Comparison of ENCODE assay signal across 8 mouse cellular contexts in the genomic region with DNA sequence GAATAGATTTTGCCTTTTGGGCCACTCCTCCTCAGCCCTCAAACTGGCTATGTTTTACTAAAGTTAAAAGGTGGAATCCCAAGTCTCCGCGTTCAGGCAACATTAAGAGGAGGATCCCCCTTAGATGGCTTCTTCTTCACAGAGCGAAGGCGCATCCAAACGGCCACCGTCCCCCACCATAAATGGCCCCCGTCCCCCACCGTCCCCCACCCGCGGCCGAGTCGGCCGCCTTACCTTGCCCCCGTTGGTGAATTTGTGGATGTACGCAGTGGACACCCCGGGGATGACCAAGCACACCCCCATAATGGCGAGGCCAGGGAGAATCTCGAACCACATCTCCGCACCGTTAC. TPM values are rescaled to one million over a fixed set of nuclear protein-coding genes. Genes with fewer than 3 reads are reported as not detected.
A peak's percentile ranks its signal among the peaks of the same experiment; 100 is the strongest.
DNase-seq lines count a peak whose midpoint lies in the region; ATAC-seq lines count a peak whose summit lies in the region.

No protein-coding gene starts in this region.

- peak overlapping the region; percentile 36 for H3K9ac ChIP-seq in kidney, embryonic 15.5 days
- peak overlapping the region; percentile 49 for H3K9ac ChIP-seq in hindbrain, embryonic 12.5 days
- H3K9ac ChIP-seq in midbrain, embryonic 13.5 days (replicated peaks), result peak overlapping the region; percentile 65

- no peaks in the 10 kb centered on the region for H3K9me3 ChIP-seq in kidney, embryonic 15.5 days (replicated peaks)
- H3K9me3 ChIP-seq in hindbrain, embryonic 12.5 days (replicated peaks), result no peaks in the 10 kb centered on the region
- no peaks in the 10 kb centered on the region for H3K9me3 ChIP-seq in midbrain, embryonic 13.5 days

- peak overlapping the region; percentile 64 for H3K4me2 ChIP-seq in kidney, embryonic 15.5 days
- H3K4me2 ChIP-seq in hindbrain, embryonic 12.5 days (replicated peaks), result peak overlapping the region; percentile 51
- H3K4me2 ChIP-seq in midbrain, embryonic 13.5 days (replicated peaks), result peak overlapping the region; percentile 60

- H3K27me3 ChIP-seq in kidney, embryonic 15.5 days, result no peaks in the 10 kb centered on the region
- no peaks in the 10 kb centered on the region for H3K27me3 ChIP-seq in hindbrain, embryonic 12.5 days
- H3K27me3 ChIP-seq in midbrain, embryonic 13.5 days, result no peaks in the 10 kb centered on the region

- no peak; the same call in 1 of the 2 replicates for ATAC-seq in kidney, embryonic 15.5 days (replicated peaks; ENCODE audit: low FRiP score)
- no peak; the same call in 1 of the 2 replicates for ATAC-seq in hindbrain, embryonic 12.5 days (ENCODE audit: low FRiP score)
- no peak for ATAC-seq in midbrain, embryonic 13.5 days

- peaks cover 6% of the 10 kb centered on the region; the same call in 1 of the 2 replicates for H3K4me1 ChIP-seq in kidney, embryonic 15.5 days
- H3K4me1 ChIP-seq in brown adipose tissue, adult 24 weeks (ENCODE audit: control insufficient read depth, insufficient read depth, insufficient read length, low read length), result no peaks in the 10 kb centered on the region
- H3K4me1 ChIP-seq in hindbrain, embryonic 12.5 days, result peaks cover 5% of the 10 kb centered on the region; the same call in 1 of the 2 replicates
- peaks cover 13% of the 10 kb centered on the region for H3K4me1 ChIP-seq in midbrain, embryonic 13.5 days (replicated peaks)

- peak overlapping the region; percentile 58 for H3K4me3 ChIP-seq in kidney, embryonic 15.5 days (replicated peaks)
- peak overlapping the region; percentile 89 for H3K4me3 ChIP-seq in brown adipose tissue, adult 24 weeks (ENCODE audit: insufficient read depth, low read depth, low read length)
- H3K4me3 ChIP-seq in hindbrain, embryonic 12.5 days, result peak overlapping the region; percentile 53
- H3K4me3 ChIP-seq in midbrain, embryonic 13.5 days (replicated peaks), result peak overlapping the region; percentile 54

- WGBS in kidney, embryonic 15.5 days, result 25% methylated on average over 20 of the region's 20 CpGs
- WGBS in hindbrain, embryonic 12.5 days, result 27% methylated on average over 20 of the region's 20 CpGs
- WGBS in midbrain, embryonic 13.5 days, result 25% methylated on average over 20 of the region's 20 CpGs

- DNase-seq in kidney, adult 18-20 months, result no peak
- no peak for DNase-seq in right cerebral cortex, postnatal 14 days
- DNase-seq in thymus, postnatal 14 days, result no peak
- no peak for DNase-seq in thymus, postnatal 10 days (ENCODE audit: low spot score in 2 of 2)

- peaks cover 9% of the 10 kb centered on the region; the same call in 1 of the 2 replicates for H3K36me3 ChIP-seq in kidney, embryonic 15.5 days
- H3K36me3 ChIP-seq in hindbrain, embryonic 12.5 days, result peaks cover 4% of the 10 kb centered on the region; the same call in 1 of the 2 replicates
- no peaks in the 10 kb centered on the region for H3K36me3 ChIP-seq in midbrain, embryonic 13.5 days

- no peak overlapping the region for H3K27ac ChIP-seq in kidney, embryonic 15.5 days
- H3K27ac ChIP-seq in brown adipose tissue, adult 24 weeks (replicated peaks; ENCODE audit: low read depth, low read length), result peak overlapping the region; percentile 65; the same call in 1 of the 2 replicates
- peak overlapping the region; percentile 75; the same call in 1 of the 2 replicates for H3K27ac ChIP-seq in hindbrain, embryonic 12.5 days
- H3K27ac ChIP-seq in midbrain, embryonic 13.5 days, result peak overlapping the region; percentile 77; the same call in 1 of the 2 replicates

RNA-seq across cellular contexts. Expression of gene Ndufa1, which starts 0.2 kb away (rescaled TPM):
- polyA plus RNA-seq in kidney, embryonic 15.5 days (2015; fragmentation: Nextera tagmentation; extraction: Ambion mirVana), result 432 and 490 TPM in 2 replicates
- 1,758 and 1,801 TPM in 2 replicates for polyA plus RNA-seq in brown adipose tissue, adult 24 weeks (2012; ENCODE audit: insufficient read depth, insufficient read length, missing spikeins)
- polyA plus RNA-seq in hindbrain, embryonic 12.5 days (2016; fragmentation: Nextera tagmentation; extraction: Ambion mirVana), result 409 and 458 TPM in 2 replicates
- polyA plus RNA-seq in midbrain, embryonic 13.5 days (2015; fragmentation: Nextera tagmentation; extraction: Ambion mirVana), result 624 and 640 TPM in 2 replicates

RNA-seq across cellular contexts. Expression of gene Rnf113a1, which starts 0.3 kb away (rescaled TPM):
- polyA plus RNA-seq in kidney, embryonic 15.5 days (2015; fragmentation: Nextera tagmentation; extraction: Ambion mirVana), result 8.9 TPM in 2 replicates
- polyA plus RNA-seq in brown adipose tissue, adult 24 weeks (2012; ENCODE audit: insufficient read depth, insufficient read length, missing spikeins), result 0.92 and 1.7 TPM in 2 replicates
- 16.0 and 19.3 TPM in 2 replicates for polyA plus RNA-seq in hindbrain, embryonic 12.5 days (2016; fragmentation: Nextera tagmentation; extraction: Ambion mirVana)
- 16.0 and 16.3 TPM in 2 replicates for polyA plus RNA-seq in midbrain, embryonic 13.5 days (2015; fragmentation: Nextera tagmentation; extraction: Ambion mirVana)

RNA-seq across cellular contexts. Expression of gene Gm9, which starts 20.1 kb away (rescaled TPM):
- polyA plus RNA-seq in kidney, embryonic 15.5 days (2015; fragmentation: Nextera tagmentation; extraction: Ambion mirVana), result not detected in 2 replicates
- polyA plus RNA-seq in brown adipose tissue, adult 24 weeks (2012; ENCODE audit: insufficient read depth, insufficient read length, missing spikeins), result not detected in 2 replicates
- polyA plus RNA-seq in hindbrain, embryonic 12.5 days (2016; fragmentation: Nextera tagmentation; extraction: Ambion mirVana), result not detected in 2 replicates
- polyA plus RNA-seq in midbrain, embryonic 13.5 days (2015; fragmentation: Nextera tagmentation; extraction: Ambion mirVana), result not detected in 2 replicates

RNA-seq across cellular contexts. Expression of gene Akap14, which starts 22.1 kb away (rescaled TPM):
- polyA plus RNA-seq in kidney, embryonic 15.5 days (2015; fragmentation: Nextera tagmentation; extraction: Ambion mirVana), result 0.12 TPM in 1 of 2 replicates, not detected in the other
- not detected in 2 replicates for polyA plus RNA-seq in brown adipose tissue, adult 24 weeks (2012; ENCODE audit: insufficient read depth, insufficient read length, missing spikeins)
- 0.50 and 0.57 TPM in 2 replicates for polyA plus RNA-seq in hindbrain, embryonic 12.5 days (2016; fragmentation: Nextera tagmentation; extraction: Ambion mirVana)
- 0.14 and 0.42 TPM in 2 replicates for polyA plus RNA-seq in midbrain, embryonic 13.5 days (2015; fragmentation: Nextera tagmentation; extraction: Ambion mirVana)

RNA-seq across cellular contexts. Expression of gene Rhox1, which starts 31.3 kb away (rescaled TPM):
- polyA plus RNA-seq in kidney, embryonic 15.5 days (2015; fragmentation: Nextera tagmentation; extraction: Ambion mirVana), result not detected in 2 replicates
- not detected in 2 replicates for polyA plus RNA-seq in brown adipose tissue, adult 24 weeks (2012; ENCODE audit: insufficient read depth, insufficient read length, missing spikeins)
- polyA plus RNA-seq in hindbrain, embryonic 12.5 days (2016; fragmentation: Nextera tagmentation; extraction: Ambion mirVana), result not detected in 2 replicates
- polyA plus RNA-seq in midbrain, embryonic 13.5 days (2015; fragmentation: Nextera tagmentation; extraction: Ambion mirVana), result not detected in 2 replicates
